11 mouse cellular contexts compared by ENCODE assay signal in genomic region chr3:116905898-116906297, GRCm38 (mm10). TPM values are rescaled to one million over a fixed set of nuclear protein-coding genes. Genes with fewer than 3 reads are reported as not detected.
DNase-seq lines count a peak whose midpoint lies in the region; ATAC-seq and TF ChIP-seq lines count a peak whose summit lies in the region.
"Had no signal": no experiment of that assay in that cellular context is flagged by ENCODE, and none has a peak within 500 bp of the region (broad histone marks: within the 10 kb centered on the region; RNA-seq: fewer than 3 reads in every experiment).

No protein-coding gene starts in this region.

- no peaks in the 10 kb centered on the region for H3K36me3 ChIP-seq in limb, embryonic 13.5 days
- no peaks in the 10 kb centered on the region for H3K36me3 ChIP-seq in limb, embryonic 10.5 days
- H3K36me3 ChIP-seq in liver, embryonic 12.5 days: peaks cover 70% of the 10 kb centered on the region
- H3K36me3 ChIP-seq: neural tube, embryonic 12.5 days had no signal

- no peak overlapping the region for H3K27ac ChIP-seq in limb, embryonic 13.5 days
- no peak overlapping the region for H3K27ac ChIP-seq in limb, embryonic 10.5 days
- H3K27ac ChIP-seq in layer of hippocampus, adult 2 months: peak overlapping the region; percentile 79
- H3K27ac ChIP-seq in liver, embryonic 12.5 days: no peak overlapping the region
- H3K27ac ChIP-seq: neural tube, embryonic 12.5 days had no signal

- no peaks in the 10 kb centered on the region for H3K9me3 ChIP-seq in limb, embryonic 13.5 days
- H3K9me3 ChIP-seq in limb, embryonic 10.5 days (replicated peaks): no peaks in the 10 kb centered on the region
- H3K9me3 ChIP-seq in liver, embryonic 12.5 days (replicated peaks): no peaks in the 10 kb centered on the region
- H3K9me3 ChIP-seq: neural tube, embryonic 12.5 days had no signal

- no peak for TF ChIP-seq POLR2A in lung, adult 2 months (IDR thresholded peaks at IDR 0.05; ENCODE audit: borderline replicate concordance, extremely low read depth, low read depth, low read length)

- ATAC-seq in limb, embryonic 13.5 days (ENCODE audit: low FRiP score, low read depth): peak; percentile 27; the same call in 1 of the 2 replicates
- no peak for ATAC-seq in liver, embryonic 12.5 days

- WGBS in limb, embryonic 13.5 days: 63% methylated on average over 16 of the region's 16 CpGs
- 90% methylated on average over 16 of the region's 16 CpGs for WGBS in limb, embryonic 10.5 days
- WGBS in liver, embryonic 12.5 days (ENCODE audit: insufficient replicate concordance): 92% methylated on average over 16 of the region's 16 CpGs
- 81% methylated on average over 16 of the region's 16 CpGs for WGBS in lung, adult 2 months

- peaks cover 3% of the 10 kb centered on the region; the same call in 1 of the 2 replicates for H3K4me1 ChIP-seq in limb, embryonic 13.5 days
- H3K4me1 ChIP-seq in limb, embryonic 10.5 days: no peaks in the 10 kb centered on the region
- no peaks in the 10 kb centered on the region for H3K4me1 ChIP-seq in liver, embryonic 12.5 days
- no peaks in the 10 kb centered on the region for H3K4me1 ChIP-seq in lung, adult 2 months (ENCODE audit: control insufficient read depth, insufficient read depth, low read length)
- H3K4me1 ChIP-seq: neural tube, embryonic 12.5 days had no signal

- no peak for DNase-seq in limb, embryonic 10.5 days (ENCODE audit: low spot score)
- peak; percentile 37 to 45 for DNase-seq in frontal cortex, postnatal 10 days (ENCODE audit: low spot score in 2 of 2)
- peak; percentile 63 to 64 for DNase-seq in layer of hippocampus, adult 2 months (ENCODE audit: low spot score in 2 of 2)
- peak; percentile 15 for DNase-seq in right cerebral cortex, postnatal 4 days
- no peak for DNase-seq in lung, postnatal 4 days
- DNase-seq in lung, adult 2 months: no peak
- DNase-seq: adrenal gland, postnatal 36 days; kidney, postnatal 10 days had no signal

- peak overlapping the region; percentile 25 for H3K4me2 ChIP-seq in limb, embryonic 13.5 days (replicated peaks)
- H3K4me2 ChIP-seq in liver, embryonic 12.5 days: no peak overlapping the region
- H3K4me2 ChIP-seq: neural tube, embryonic 12.5 days had no signal

- TF ChIP-seq CTCF in layer of hippocampus, adult 2 months (conservative IDR thresholded peaks at IDR 0.05): no peak
- TF ChIP-seq CTCF in lung, adult 2 months (IDR thresholded peaks at IDR 0.05; ENCODE audit: insufficient read depth, low read length): no peak

- no peak overlapping the region for H3K4me3 ChIP-seq in limb, embryonic 13.5 days
- no peak overlapping the region for H3K4me3 ChIP-seq in limb, embryonic 10.5 days
- H3K4me3 ChIP-seq in layer of hippocampus, adult 2 months: peak overlapping the region; percentile 41
- no peak overlapping the region for H3K4me3 ChIP-seq in liver, embryonic 12.5 days
- no peak overlapping the region for H3K4me3 ChIP-seq in lung, adult 2 months (replicated peaks; ENCODE audit: extremely low read depth, low read depth, low read length)
- H3K4me3 ChIP-seq: neural tube, embryonic 12.5 days had no signal

- no peaks in the 10 kb centered on the region for H3K27me3 ChIP-seq in limb, embryonic 13.5 days
- no peaks in the 10 kb centered on the region for H3K27me3 ChIP-seq in limb, embryonic 10.5 days (ENCODE audit: low read depth, poor library complexity, severe bottlenecking)
- no peaks in the 10 kb centered on the region for H3K27me3 ChIP-seq in liver, embryonic 12.5 days (replicated peaks)
- H3K27me3 ChIP-seq: neural tube, embryonic 12.5 days had no signal

- no peak overlapping the region for H3K9ac ChIP-seq in limb, embryonic 13.5 days
- no peak overlapping the region for H3K9ac ChIP-seq in liver, embryonic 12.5 days
- H3K9ac ChIP-seq: neural tube, embryonic 12.5 days had no signal

RNA-seq across cellular contexts. Expression of gene Frrs1, which starts 46.6 kb away (rescaled TPM):
- 10.9 and 11.4 TPM in 2 replicates for polyA plus RNA-seq in limb, embryonic 13.5 days (2015; fragmentation: Nextera tagmentation; extraction: Ambion mirVana)
- polyA plus RNA-seq in limb, embryonic 10.5 days (2016; fragmentation: Nextera tagmentation; extraction: Ambion mirVana): 12.7 and 14.3 TPM in 2 replicates
- 1 to 10 TPM; 1.3 to 1.5 TPM for total RNA-seq in layer of hippocampus, adult 2 months (2021)
- polyA plus RNA-seq in liver, embryonic 12.5 days (2016; fragmentation: Nextera tagmentation; extraction: Ambion mirVana): 46.0 and 48.3 TPM in 2 replicates
- polyA plus RNA-seq in lung, adult 2 months (2012; rRNA removed): 12.3 and 23.4 TPM in 2 replicates

Comparison
In these comparisons a context has a peak if more than half of its experiments do, and no peak if none do; other contexts are left out.
1. DNase-seq: peak in frontal cortex, postnatal 10 days (2 of 2), layer of hippocampus, adult 2 months (2 of 2) and right cerebral cortex, postnatal 4 days (single experiment); none in limb, embryonic 10.5 days (single experiment), lung, postnatal 4 days (0 of 2) and lung, adult 2 months (single experiment).